Mouse (Mus musculus): ENCODE data around the gene Anxa4. TPM values are rescaled to one million over a fixed set of nuclear protein-coding genes. Genes with fewer than 3 reads are reported as not detected.

Gene Anxa4
- total RNA-seq (2014; fragmentation: Nextera tagmentation) (8.7 and 10.9 TPM in 2 replicates), total RNA-seq (2017) (15.2 and 19.4 TPM in 2 replicates)

GRCm38 (mm10) chr6:86793021-86793815 lies at the start of gene Anxa4:
TSS of gene Anxa4 (minus strand) at chr6:86793584.
- ATAC-seq (replicated peaks; ENCODE audit: low FRiP score, low TSS enrichment, poor library complexity, severe bottlenecking) = peak; percentile 93

GRCm38 (mm10) chr6:86841949-86842348 lies 48.6 kb upstream of the Anxa4 start:
- ATAC-seq (replicated peaks; ENCODE audit: low FRiP score, low TSS enrichment, poor library complexity, severe bottlenecking) = no peak

DNA sequence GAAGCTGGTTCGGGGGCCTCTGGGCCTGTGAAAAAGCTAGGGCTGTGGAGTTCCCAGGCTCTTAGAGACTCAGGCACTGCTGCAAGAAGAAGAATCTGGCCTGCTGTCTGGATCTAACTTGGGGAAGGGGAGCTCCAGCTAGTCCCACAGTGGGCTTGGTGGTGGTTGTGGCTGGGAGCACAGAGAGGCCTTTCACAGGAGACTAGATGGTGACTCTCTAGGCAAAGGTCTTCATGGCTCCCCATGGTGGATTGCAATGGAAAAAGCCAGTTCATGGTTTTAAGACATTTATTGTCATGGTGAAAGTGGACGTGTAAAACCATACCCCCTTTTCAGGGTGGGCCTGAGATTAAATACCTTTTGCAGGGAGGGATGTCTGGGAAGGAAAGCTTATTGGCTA lies 45.7 kb upstream of the Anxa4 start:
- ATAC-seq (replicated peaks; ENCODE audit: low FRiP score, low TSS enrichment, poor library complexity, severe bottlenecking) = no peak

- ATAC-seq (replicated peaks; ENCODE audit: low FRiP score, low TSS enrichment, poor library complexity, severe bottlenecking) = peak; percentile 99
These were observed 39.6 kb upstream of the Anxa4 start for GRCm38 (mm10) chr6:86832802-86833502.

DNA sequence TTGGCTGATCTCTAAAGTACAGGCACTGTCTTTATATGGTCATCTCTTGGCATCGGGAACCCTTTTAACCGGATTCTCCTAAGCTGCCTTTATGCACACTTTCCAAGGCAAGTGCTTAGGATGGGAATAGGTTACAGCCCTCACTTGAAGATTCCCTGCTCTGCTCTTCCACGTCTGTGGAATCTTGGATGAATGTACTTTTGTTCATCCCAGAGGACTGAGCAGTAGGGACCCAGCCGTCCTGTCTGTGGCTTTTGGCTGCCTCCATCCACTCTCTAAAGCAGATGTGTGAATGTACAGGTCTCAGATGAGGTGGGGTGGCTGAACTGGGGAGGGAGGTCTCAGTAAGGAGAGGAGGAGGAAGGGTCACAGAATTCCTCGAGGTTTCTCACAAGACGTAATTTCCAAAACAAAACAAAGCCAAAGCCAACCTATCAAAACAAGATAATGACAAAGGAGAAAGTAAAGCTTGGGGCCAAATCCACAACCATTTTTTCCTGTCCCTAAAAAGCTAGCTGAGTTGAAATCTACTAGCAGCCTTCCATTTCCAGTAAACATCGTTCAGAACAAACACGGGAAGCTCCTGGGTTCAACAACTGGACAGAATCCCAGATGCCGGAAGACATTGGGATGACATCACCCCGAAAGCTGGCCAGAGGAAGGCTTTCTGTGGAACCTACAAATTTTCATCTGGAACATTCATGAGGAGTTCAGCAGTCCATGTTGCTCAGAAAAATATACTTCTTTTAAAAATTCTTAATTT lies 37.5 kb upstream of the Anxa4 start:
- no peak for ATAC-seq (replicated peaks; ENCODE audit: low FRiP score, low TSS enrichment, poor library complexity, severe bottlenecking)

- ATAC-seq (replicated peaks; ENCODE audit: low FRiP score, low TSS enrichment, poor library complexity, severe bottlenecking) = no peak
These were observed 36.4 kb upstream of the Anxa4 start for GRCm38 (mm10) chr6:86829768-86830167.

- no peak for ATAC-seq (replicated peaks; ENCODE audit: low FRiP score, low TSS enrichment, poor library complexity, severe bottlenecking)
These were observed 34.0 kb upstream of the Anxa4 start for GRCm38 (mm10) chr6:86827432-86827831.

DNA sequence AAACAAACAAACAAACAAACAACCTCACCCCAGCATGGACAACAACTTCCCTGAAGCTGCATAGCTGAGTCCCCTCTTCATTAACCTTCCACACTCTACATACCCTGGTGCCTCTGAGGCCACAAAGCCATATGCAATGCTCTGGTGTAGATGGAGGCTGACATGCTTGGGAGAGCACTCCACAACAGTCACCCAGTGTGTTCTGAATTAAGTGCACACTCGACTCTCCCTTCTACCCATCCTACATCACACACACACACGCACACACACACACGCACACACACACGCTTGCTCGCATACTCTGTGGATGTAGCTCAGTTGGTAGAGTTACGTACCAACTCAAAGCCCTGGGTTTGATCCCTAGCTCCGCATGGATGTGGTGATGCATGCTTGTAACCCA lies 31.0 kb upstream of the Anxa4 start:
- no peak for ATAC-seq (replicated peaks; ENCODE audit: low FRiP score, low TSS enrichment, poor library complexity, severe bottlenecking)

GRCm38 (mm10) chr6:86823824-86824223 lies 30.4 kb upstream of the Anxa4 start:
- no peak for ATAC-seq (replicated peaks; ENCODE audit: low FRiP score, low TSS enrichment, poor library complexity, severe bottlenecking)

DNA sequence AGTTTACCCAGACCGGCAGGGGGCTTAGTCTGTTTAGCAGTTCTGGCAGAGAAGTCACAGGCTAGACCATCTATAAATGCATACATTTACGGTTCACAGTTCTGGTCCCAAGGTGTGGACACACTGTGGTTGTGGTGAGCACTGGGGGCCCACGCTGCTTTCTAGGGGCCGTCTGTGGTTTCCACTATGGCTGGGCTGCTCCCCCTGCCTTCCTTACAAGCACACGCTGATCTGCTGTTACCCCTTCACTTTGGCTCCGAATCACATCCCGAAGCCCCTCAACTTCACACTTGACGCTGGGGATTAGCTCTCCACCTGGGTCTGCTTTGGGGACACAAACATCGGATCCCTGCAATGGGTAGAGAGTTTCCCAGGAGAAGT lies 29.7 kb upstream of the Anxa4 start:
- ATAC-seq (replicated peaks; ENCODE audit: low FRiP score, low TSS enrichment, poor library complexity, severe bottlenecking) = no peak

DNA sequence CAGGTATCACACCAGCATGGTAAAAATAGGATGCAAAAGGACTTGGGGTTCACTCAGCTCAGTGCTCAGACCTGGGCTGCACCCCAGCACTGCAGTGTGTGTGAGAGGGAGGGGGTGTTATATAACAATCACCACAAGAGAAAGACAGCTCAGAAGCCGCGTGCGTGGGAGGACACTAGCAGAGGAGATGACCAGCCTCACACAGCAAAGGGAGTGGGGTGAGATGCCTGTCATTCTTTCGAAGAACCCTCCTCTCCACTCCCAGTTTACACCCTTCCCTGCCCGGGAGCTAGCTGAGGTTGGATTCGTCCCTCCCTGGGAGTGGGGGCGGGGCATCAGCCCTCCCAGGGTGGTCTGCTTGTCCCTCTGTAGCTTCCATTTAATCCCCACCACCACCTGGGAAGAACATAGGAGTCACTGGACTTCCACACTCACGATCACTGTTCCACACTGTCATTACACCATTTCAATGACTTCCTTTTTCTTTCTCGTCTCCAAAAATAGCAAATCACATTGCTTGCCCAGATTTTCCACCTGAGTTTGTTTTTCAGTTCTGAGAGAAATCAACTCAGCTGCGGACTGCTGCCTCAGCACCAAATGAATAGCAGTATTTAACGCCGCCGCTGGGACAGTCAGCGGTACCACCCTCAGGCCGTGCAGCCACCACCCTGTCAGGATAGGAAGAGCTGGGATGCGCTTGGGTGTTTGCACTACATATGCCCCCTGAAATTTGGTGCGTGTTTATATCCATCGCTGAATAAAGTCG lies 29.1 kb upstream of the Anxa4 start:
- ATAC-seq (replicated peaks; ENCODE audit: low FRiP score, low TSS enrichment, poor library complexity, severe bottlenecking) = peak; percentile 46; the same call in 1 of the 2 replicates

GRCm38 (mm10) chr6:86820690-86821089 lies 27.3 kb upstream of the Anxa4 start:
- ATAC-seq (replicated peaks; ENCODE audit: low FRiP score, low TSS enrichment, poor library complexity, severe bottlenecking) = peak; percentile 33; the same call in 1 of the 2 replicates

DNA sequence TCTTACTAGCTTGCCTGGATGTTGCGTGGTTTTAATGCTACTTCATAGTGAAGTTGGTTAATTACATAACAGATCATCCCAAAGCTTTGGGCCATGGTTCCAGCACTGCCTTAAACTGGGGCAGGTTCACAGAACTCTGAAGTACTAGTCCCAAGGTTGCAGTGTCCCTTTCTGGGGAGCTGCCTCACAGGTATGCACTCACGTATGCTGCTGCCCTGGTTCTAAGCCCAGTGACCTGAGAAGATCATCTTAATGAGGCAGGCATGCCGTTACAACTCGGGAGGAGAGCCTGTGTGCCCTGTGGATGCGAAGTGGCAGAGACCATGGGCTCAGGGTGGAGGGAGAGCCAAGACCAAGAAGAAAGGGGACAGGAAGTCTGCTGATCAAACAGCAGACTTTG lies 26.5 kb upstream of the Anxa4 start:
- no peak for ATAC-seq (replicated peaks; ENCODE audit: low FRiP score, low TSS enrichment, poor library complexity, severe bottlenecking)

GRCm38 (mm10) chr6:86818914-86819313 lies 25.5 kb upstream of the Anxa4 start:
- no peak for ATAC-seq (replicated peaks; ENCODE audit: low FRiP score, low TSS enrichment, poor library complexity, severe bottlenecking)

GRCm38 (mm10) chr6:86816586-86816985 lies 23.2 kb upstream of the Anxa4 start:
- ATAC-seq (replicated peaks; ENCODE audit: low FRiP score, low TSS enrichment, poor library complexity, severe bottlenecking) = peak; percentile 42; the same call in 1 of the 2 replicates

DNA sequence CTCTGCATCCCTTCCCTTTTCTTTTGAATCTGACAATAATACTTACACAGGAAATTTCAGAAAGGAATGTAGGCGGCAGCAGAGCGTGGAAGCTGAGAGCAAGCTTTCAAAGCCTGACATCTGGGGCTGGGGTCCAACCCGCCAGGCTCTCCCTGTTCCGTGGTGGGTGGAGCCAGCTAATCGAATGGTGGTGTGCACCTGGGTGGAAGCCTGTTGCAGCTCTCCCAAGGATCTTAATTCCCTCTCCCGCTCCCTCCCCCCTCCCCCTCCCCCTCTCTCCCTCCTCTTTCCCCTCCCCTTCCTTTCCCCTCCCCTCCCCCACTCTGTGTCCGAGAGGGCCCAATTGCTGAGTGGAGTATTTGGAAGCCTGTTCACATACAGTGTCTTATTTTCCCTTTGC lies 22.1 kb upstream of the Anxa4 start:
- ATAC-seq (replicated peaks; ENCODE audit: low FRiP score, low TSS enrichment, poor library complexity, severe bottlenecking) = no peak

- ATAC-seq (replicated peaks; ENCODE audit: low FRiP score, low TSS enrichment, poor library complexity, severe bottlenecking) = no peak
These were observed 21.5 kb upstream of the Anxa4 start for GRCm38 (mm10) chr6:86814926-86815325.

- ATAC-seq (replicated peaks; ENCODE audit: low FRiP score, low TSS enrichment, poor library complexity, severe bottlenecking) = 0 out of 2 replicates have a peak, but pooled peaks have one; percentile 36
These were observed 20.0 kb upstream of the Anxa4 start for GRCm38 (mm10) chr6:86813341-86813740.

- no peak for ATAC-seq (replicated peaks; ENCODE audit: low FRiP score, low TSS enrichment, poor library complexity, severe bottlenecking)
These were observed 19.5 kb upstream of the Anxa4 start for GRCm38 (mm10) chr6:86812919-86813318.
